Mouse (Mus musculus) embryonic facial prominence, embryonic 14.5 days (tissue): Measurements from ENCODE around the gene Cdhr2. TPM values are rescaled to one million over a fixed set of nuclear protein-coding genes. Genes with fewer than 3 reads are reported as not detected.

Experiments used
- ATAC-seq: fragments of 200-750 bp; cut with Nextera tagmentation; 2 replicates; pipeline ENCODE4 v1.8.0; 2017; ENCODE audit warnings: low read depth, moderate number of reproducible peaks, moderate TSS enrichment
- DNase-seq: peaks from one replicate; pipeline ENCODE4 v3.0.0-alpha.2; 2015; ENCODE audit warnings: low spot score
- H3K27ac ChIP-seq: fragments of 300-500 bp; sonication (generic); replicated peaks from 2 replicates; pipeline ENCODE4 v1.5.1; 2014; ENCODE audit warnings: low read depth, mild to moderate bottlenecking, low read length, moderate library complexity
- H3K27me3 ChIP-seq: fragments of 300-500 bp; sonication (generic); replicated peaks from 2 replicates; pipeline ENCODE4 v1.6.1; 2014; ENCODE audit warnings: low read length; ENCODE audit not compliant: control insufficient read depth, insufficient read depth
- H3K36me3 ChIP-seq: fragments of 300-500 bp; sonication (generic); 2 replicates; pipeline ENCODE4 v1.6.1; 2014; ENCODE audit warnings: low read length, mixed read lengths; ENCODE audit not compliant: control insufficient read depth, insufficient read depth
- H3K4me1 ChIP-seq: fragments of 300-500 bp; sonication (generic); 2 replicates; pipeline ENCODE4 v1.6.1; 2014; ENCODE audit warnings: antibody characterized with exemption, low read length; ENCODE audit not compliant: control insufficient read depth, insufficient read depth
- H3K4me2 ChIP-seq: fragments of 300-500 bp; sonication (generic); 2 replicates; pipeline ENCODE4 v1.6.1; 2014; ENCODE audit warnings: low read depth, mild to moderate bottlenecking, low read length, moderate library complexity, mixed read lengths
- H3K4me3 ChIP-seq: fragments of 300-500 bp; sonication (generic); 2 replicates; pipeline ENCODE4 v1.5.1; 2014; ENCODE audit warnings: low read depth, mild to moderate bottlenecking, low read length
- H3K9ac ChIP-seq: fragments of 300-500 bp; sonication (generic); 2 replicates; pipeline ENCODE4 v1.6.1; 2014; ENCODE audit warnings: low read depth, mild to moderate bottlenecking, low read length, moderate library complexity, mixed read lengths
- H3K9me3 ChIP-seq: fragments of 300-500 bp; sonication (generic); 2 replicates; pipeline ENCODE4 v1.6.1; 2016; ENCODE audit warnings: low read length; ENCODE audit not compliant: control insufficient read depth
- WGBS: fragments of 180-500 bp; shearing (Covaris S2); extraction: QIAGEN DNeasy Blood & Tissue Kit; methylation state at CpG from one replicate; pipeline ENCODE4 v1.1.7; 2014; 5-methylcytosine and 5-hydroxymethylcytosine counted together
- polyA plus RNA-seq: library from polyadenylated mRNA; unstranded; fragments of >200 nt; fragmentation: Nextera tagmentation; extraction: Ambion mirVana; gene quantifications from 2 replicates; pipeline ENCODE4 v1.2.1, GENCODE M21; 2014

Cdhr2 gene
- polyA plus RNA-seq, 1 experiment from 2014 or later, result 0.04 TPM

DNA sequence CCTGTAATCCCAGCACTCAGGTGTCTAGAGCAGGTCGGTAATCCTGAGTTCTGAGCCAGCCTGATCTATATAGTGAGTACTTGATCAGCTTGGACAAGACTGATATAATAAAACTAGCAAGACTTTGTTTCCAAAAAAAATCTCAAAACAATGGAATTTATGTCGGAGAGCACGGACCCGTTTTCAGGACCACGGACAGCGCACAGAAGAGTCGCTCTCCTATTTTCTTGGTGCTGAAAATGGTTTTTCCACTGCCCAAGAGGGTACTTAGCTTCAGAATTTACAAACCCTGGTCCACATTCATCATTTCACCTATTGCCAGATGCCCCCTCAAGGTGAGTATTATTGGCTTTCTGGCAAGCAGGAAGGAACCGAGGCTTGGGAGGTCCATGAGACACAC is 49.4 kb downstream of the Cdhr2 start:
- H3K4me2 ChIP-seq, result no peak overlapping the region
- no peak overlapping the region for H3K27ac ChIP-seq
- H3K9me3 ChIP-seq, result no peaks in the 10 kb centered on the region
- H3K36me3 ChIP-seq, result no peaks in the 10 kb centered on the region
- no peak for ATAC-seq
- 2% methylated on average over 8 of the region's 8 CpGs for WGBS
- no peak for DNase-seq
- no peak overlapping the region for H3K4me3 ChIP-seq
- peaks cover 39% of the 10 kb centered on the region for H3K27me3 ChIP-seq
- H3K9ac ChIP-seq, result no peak overlapping the region
- H3K4me1 ChIP-seq, result peaks cover 10% of the 10 kb centered on the region

DNA sequence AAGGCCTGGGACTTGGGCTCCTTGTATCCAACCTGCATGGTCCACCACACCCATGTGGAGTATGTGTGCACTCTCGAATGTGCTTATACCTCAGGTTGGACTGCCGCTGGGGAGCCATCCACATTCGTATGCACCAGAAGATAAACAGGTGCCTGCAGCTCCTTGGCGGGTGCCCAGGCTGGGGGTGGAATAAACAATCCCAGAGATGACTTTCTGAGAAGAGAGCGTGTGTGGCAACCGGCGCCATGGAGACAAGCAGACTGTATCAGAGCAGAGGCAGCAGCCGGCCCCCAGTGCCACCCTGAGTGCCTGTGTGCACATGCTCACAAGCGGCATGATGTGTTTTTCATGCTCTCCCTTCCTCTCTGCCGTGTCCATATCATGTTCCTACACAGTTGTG is 51.4 kb downstream of the Cdhr2 start:
- H3K9ac ChIP-seq, result no peak overlapping the region
- H3K4me1 ChIP-seq, result peaks cover 12% of the 10 kb centered on the region
- no peaks in the 10 kb centered on the region for H3K9me3 ChIP-seq
- 65% methylated on average over 10 of the region's 10 CpGs for WGBS
- ATAC-seq (no peak), DNase-seq (no peak)
- no peaks in the 10 kb centered on the region for H3K36me3 ChIP-seq
- H3K4me2 ChIP-seq, result no peak overlapping the region
- H3K27ac ChIP-seq, result no peak overlapping the region
- no peak overlapping the region for H3K4me3 ChIP-seq
- H3K27me3 ChIP-seq, result peaks cover 40% of the 10 kb centered on the region

DNA sequence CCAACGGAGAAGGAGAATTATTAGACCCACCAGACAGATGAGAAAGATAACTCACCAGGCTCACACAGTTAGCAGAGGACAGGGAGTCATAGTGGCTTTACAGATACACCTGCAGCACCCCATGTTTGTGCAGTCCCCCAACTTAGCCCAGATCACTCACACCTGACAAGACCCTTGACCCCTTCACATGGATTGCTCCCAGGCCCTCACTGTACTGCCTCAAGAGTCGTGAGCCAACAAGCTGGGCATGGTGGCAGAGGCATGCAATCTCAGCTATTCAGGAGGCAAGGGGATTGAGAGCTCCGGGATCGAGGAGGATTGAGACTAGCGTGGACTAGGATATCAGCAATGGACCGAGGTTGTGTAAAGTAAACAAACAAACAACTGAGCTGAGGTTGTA is 52.5 kb downstream of the Cdhr2 start:
- Histone ChIP-seq H3K36me3 (no peaks in the 10 kb centered on the region), H3K4me1 (peaks cover 15% of the 10 kb centered on the region), H3K4me2 (no peak overlapping the region), H3K4me3 (no peak overlapping the region), H3K9ac (no peak overlapping the region), H3K27ac (no peak overlapping the region), H3K9me3 (no peaks in the 10 kb centered on the region), H3K27me3 (peaks cover 32% of the 10 kb centered on the region)
- no peak for DNase-seq
- ATAC-seq, result no peak
- WGBS, result 58% methylated on average over 6 of the region's 6 CpGs

DNA sequence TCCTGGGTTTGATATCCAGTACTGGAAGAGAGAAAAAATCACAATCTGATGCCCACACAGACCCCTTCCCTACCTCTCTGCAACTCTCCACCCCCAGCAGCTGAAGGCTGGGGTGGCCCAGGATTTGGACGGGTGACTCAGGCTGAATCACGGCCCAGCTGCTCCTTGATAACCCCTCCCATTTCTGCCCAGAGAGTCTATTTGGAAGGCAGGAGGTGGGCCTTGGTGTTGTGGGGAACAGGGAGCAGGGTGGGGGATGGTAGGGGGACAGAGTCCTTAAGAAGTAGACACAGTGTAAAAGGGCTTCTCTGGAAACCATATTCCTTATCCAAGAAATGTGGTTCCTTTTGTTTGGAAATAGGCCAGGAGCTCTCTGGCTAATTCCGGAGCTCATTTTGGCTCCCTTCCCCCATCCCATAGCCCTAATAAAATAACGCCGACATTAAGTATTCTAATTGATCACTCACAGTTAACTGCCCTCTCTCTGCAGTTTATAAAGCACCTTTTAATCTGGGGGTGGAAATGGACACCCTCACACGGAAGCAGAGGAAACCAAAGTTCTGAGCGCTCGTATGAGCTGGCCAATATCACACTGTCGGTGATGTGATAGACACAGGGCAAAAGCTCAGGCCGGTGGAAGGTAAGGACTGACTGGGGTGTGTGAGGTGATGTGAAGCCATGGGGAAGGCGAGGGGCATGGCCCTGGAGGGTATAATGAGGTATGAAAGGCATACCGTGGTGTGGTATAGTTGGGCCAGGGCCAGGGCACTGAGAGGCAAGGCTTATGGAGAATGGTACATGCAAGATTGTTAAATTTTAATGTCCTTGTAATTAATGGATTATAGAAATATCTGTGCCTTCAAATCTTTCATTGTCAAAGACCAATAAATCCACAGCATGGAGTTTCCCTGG is 53.2 kb downstream of the Cdhr2 start:
- H3K9ac ChIP-seq, result no peak overlapping the region
- 47% methylated on average over 12 of the region's 12 CpGs for WGBS
- peaks cover 33% of the 10 kb centered on the region for H3K27me3 ChIP-seq
- H3K36me3 ChIP-seq, result no peaks in the 10 kb centered on the region
- H3K27ac ChIP-seq, result no peak overlapping the region
- peaks cover 13% of the 10 kb centered on the region for H3K4me1 ChIP-seq
- no peak overlapping the region for H3K4me2 ChIP-seq
- H3K9me3 ChIP-seq, result no peaks in the 10 kb centered on the region
- no peak overlapping the region for H3K4me3 ChIP-seq
- DNase-seq, result no peak
- ATAC-seq, result no peak

DNA sequence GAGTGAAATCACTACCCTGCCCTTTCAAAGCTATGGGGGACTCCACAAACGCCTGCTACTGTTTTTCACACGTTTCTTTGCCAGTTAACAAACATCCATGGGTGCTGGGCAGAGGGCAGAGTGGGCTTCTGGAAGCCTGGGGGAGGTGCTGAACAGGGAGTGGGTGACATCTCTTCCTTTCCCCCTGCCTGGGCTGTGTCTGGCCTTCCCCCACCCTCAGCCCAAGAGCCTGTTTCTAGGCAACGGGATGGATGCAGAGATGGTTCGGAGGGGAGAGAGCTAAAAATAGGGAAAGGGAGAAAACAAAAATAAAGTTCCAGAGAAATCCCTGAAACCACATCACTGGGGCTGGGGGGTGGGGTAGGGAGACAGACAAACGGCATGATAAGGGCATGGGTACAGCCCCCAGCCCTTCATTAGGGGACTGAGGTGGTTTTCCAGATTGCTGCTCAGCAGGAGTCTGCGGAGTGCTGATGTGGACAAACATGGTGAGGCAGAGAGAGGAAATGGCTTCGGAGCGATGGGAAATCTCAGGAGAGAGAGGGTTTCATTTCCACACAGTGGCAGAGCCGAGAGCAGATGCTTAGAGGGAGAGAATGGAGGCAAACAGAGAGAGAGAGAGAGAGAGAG is 54.1 kb downstream of the Cdhr2 start:
- 27% methylated on average over 9 of the region's 9 CpGs for WGBS
- DNase-seq, result no peak
- Histone ChIP-seq H3K27ac (no peak overlapping the region), H3K9ac (no peak overlapping the region), H3K36me3 (no peaks in the 10 kb centered on the region), H3K27me3 (peaks cover 32% of the 10 kb centered on the region), H3K4me2 (no peak overlapping the region), H3K4me1 (peaks cover 11% of the 10 kb centered on the region), H3K9me3 (no peaks in the 10 kb centered on the region), H3K4me3 (no peak overlapping the region)
- ATAC-seq, result no peak

DNA sequence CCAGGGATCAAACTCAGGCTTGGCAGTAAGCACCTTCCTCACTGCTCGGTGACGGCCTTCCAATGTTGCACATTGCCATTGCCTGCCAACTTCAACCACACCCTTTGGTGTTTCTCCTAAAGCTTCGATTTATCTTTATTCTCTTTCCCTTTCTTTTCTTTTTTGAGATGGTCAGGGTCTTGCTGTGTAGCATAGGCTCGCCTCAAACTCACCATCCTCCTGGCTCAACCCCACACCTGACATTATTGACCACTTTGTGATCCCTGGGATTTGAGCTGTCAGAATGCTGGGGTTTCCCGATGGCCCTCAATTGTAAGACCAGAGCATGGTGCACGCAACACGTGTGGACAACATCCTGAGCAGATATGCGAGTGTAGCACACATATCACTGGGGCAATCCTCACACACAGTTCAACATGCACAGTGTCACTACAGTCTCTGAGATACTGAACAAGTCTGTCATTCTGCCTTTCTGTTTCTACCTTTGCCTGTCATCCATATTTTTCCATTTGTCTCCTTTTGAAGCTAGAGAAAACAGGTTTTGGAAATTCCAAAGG is 55.0 kb downstream of the Cdhr2 start:
- Histone ChIP-seq H3K9ac (no peak overlapping the region), H3K4me1 (peaks cover 11% of the 10 kb centered on the region), H3K27ac (no peak overlapping the region), H3K4me3 (no peak overlapping the region), H3K4me2 (no peak overlapping the region), H3K36me3 (no peaks in the 10 kb centered on the region), H3K9me3 (no peaks in the 10 kb centered on the region), H3K27me3 (peaks cover 28% of the 10 kb centered on the region)
- no peak for ATAC-seq
- DNase-seq, result no peak
- 84% methylated on average over 8 of the region's 8 CpGs for WGBS

DNA sequence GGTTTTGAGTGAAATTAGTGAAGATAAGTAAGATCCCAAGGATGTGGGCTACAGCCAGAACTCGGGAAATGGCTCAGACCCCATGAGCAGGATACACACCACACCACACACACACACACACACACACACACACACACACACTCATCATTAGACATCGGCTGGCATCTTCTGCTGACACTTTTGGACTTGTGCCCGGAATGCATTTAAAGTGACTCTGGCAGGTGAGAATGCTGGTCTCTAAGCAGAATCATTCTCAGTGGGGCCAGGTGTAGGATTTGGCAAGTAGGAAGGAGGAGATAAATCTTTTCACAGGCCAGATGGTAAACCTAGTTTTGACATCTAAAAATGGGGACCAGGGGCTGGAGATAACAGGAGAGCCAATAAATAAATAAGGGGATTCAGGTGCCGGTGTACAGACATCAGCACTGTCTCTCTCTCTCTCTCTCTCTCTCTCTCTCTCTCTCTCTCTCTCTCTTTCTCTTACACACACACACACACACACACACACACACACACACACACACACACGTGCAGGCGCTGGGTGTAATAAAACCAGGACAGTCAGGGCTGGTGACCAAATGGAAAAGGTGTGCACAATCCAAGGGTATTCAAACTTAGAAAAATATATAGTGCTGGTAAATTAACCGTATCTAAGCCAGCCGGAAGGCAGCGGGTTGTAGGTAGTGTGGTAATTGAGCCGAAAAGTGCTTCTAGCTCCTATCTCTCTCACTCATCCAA is 56.0 kb downstream of the Cdhr2 start:
- H3K4me3 ChIP-seq, result peak overlapping the region; percentile 41; the same call in 1 of the 2 replicates
- H3K27ac ChIP-seq, result no peak overlapping the region; the same call in 1 of the 2 replicates

DNA sequence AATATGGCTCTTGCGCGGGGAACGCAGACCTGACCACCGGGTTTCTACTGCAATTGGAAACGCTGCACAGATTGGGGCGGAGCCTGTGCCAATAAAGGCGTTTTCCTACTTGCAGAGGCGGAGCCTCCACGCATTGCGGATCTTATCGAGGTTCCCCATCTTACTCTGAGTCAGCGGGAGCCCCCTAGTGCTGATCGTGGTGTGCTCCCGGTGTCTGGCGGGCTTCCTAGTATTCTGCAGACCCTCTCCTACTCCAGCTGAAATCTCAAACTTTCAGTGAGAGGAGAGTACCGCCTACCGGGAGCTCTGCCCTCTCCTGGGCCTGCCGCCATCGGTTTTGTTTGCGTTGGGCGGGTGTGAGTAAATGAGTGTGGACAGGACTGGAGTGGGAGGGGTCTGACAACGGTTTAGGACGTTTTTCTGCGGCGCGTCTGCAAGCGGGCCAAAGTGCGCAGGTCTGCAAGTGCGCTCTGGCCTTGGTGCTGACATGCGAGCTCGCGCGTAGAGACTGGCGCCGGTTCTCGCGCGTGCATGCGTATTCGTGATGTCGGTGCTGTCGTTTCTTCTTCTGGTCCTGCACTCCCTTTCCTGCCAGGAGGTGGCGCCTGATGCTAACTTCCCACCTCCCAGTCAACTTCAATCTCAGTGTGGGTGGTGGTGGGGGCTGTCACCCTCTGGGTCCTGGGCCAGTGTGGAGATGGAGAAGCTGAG is 56.9 kb downstream of the Cdhr2 start:
- ATAC-seq, result peak; percentile 90
- WGBS, result 0% methylated on average over 43 of the region's 43 CpGs
- H3K9ac ChIP-seq, result no peak overlapping the region

More for the DNA sequence above, 56.0 kb downstream of the Cdhr2 start:
- H3K9me3 ChIP-seq, result no peaks in the 10 kb centered on the region
- WGBS, result 42% methylated on average over 10 of the region's 10 CpGs
- H3K4me1 ChIP-seq, result peaks cover 11% of the 10 kb centered on the region
- H3K9ac ChIP-seq, result no peak overlapping the region
- DNase-seq (peak; percentile 33), ATAC-seq (no peak)
- peak overlapping the region; percentile 68 for H3K4me2 ChIP-seq
- no peaks in the 10 kb centered on the region for H3K36me3 ChIP-seq
- peaks cover 28% of the 10 kb centered on the region for H3K27me3 ChIP-seq

More for the DNA sequence above, 56.9 kb downstream of the Cdhr2 start:
- peak; percentile 97 for DNase-seq
- Histone ChIP-seq H3K4me1 (peaks cover 11% of the 10 kb centered on the region), H3K36me3 (no peaks in the 10 kb centered on the region), H3K9me3 (no peaks in the 10 kb centered on the region), H3K4me3 (peak overlapping the region; percentile 41), H3K27me3 (peaks cover 35% of the 10 kb centered on the region), H3K4me2 (peak overlapping the region; percentile 68), H3K27ac (no peak overlapping the region; the same call in 1 of the 2 replicates)
